Mouse (Mus musculus): ENCODE results near the gene Pde8a. TPM values are rescaled to one million over a fixed set of nuclear protein-coding genes. Genes with fewer than 3 reads are reported as not detected.
A peak's percentile ranks its signal among the peaks of the same experiment; 100 is the strongest.

Gene Pde8a
- 1.8 and 3.3 TPM in 2 replicates for polyA plus RNA-seq (2014; fragmentation: Nextera tagmentation; extraction: Ambion mirVana)

DNA sequence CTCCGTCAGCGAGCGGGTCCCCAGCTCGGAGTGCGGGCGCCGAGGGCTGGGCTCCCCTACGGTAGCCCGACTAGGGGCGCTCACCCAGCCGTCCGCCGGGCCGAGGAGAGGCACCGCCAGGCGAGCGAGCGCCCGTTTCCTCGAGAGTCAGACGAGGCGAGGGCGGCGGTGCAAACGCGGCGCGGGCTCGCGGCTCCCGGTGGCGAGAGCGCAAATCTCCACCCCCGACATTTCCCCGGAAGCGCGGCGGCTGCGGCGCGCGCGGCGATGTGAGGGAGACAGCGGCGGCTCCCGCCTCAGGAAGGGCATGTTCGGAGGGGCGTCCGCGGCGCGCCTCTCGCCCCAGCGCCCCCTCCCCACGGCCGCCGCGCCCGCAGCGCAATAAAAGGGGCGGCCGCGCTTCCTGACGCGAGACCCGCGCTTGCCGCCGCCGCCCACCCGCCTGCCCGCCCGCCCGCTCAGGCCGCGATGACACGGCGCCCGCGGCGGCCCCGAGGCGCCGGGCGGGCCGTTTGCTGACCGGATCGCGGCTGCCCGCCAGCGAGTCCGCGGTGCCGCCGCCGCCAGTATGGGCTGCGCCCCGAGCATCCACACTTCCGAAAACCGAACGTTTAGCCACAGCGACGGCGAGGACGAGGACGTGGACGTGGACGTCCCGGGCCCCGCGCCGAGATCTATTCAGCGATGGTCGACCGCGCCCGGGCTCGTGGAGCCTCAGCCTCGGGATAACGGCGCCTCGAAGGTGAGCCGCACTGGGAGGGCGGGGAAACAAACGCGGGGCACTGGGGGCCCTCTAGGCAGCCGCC is at the start of gene Pde8a:
Gene Pde8a, plus strand, starts transcription at position 250 of the 806 bp plus-strand sequence.
- Histone ChIP-seq H3K4me3 (ENCODE audit: low read depth, low read length) (peak within 1 kb of the TSS; percentile 40), H3K27me3 (ENCODE audit: control insufficient read depth, insufficient read depth, low read length) (peaks cover 36% of the 10 kb centered on the region), H3K4me1 (ENCODE audit: control insufficient read depth, insufficient read depth, low read length) (no peaks in the 10 kb centered on the region), H3K27ac (ENCODE audit: low read depth, low read length) (no peak within 1 kb of the TSS), H3K4me2 (ENCODE audit: low read depth, low read length) (peak within 1 kb of the TSS; percentile 53), H3K9me3 (ENCODE audit: control insufficient read depth, low read length) (no peaks in the 10 kb centered on the region), H3K36me3 (ENCODE audit: control insufficient read depth, insufficient read depth, low read length) (no peaks in the 10 kb centered on the region), H3K9ac (replicated peaks; ENCODE audit: low read depth, low read length) (peak within 1 kb of the TSS; percentile 46)
- peak; percentile 19; the same call in 1 of the 2 replicates for ATAC-seq (ENCODE audit: low read depth)
- WGBS = 1% methylated on average over 101 of the region's 128 CpGs

DNA sequence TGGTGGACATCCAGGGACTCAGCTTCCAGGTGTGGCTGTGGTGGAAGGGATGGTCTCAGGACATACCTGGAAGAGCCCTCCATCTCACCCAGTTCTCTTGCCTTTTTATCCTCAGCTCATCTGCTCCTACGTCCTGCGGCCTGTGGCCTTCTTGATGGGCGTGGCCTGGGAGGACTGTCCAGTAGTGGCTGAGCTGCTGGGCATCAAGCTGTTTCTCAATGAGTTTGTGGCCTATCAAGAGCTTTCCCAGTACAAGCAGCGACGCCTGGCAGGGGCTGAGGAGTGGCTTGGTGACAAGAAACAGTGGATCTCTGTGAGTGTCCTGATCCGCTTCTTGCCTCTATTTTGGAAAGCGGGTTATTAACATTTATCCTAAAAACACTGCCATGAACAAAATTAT is 49.0 kb upstream of the Pde8a start:
- Histone ChIP-seq H3K27ac (ENCODE audit: low read depth, low read length) (no peak overlapping the region), H3K9me3 (ENCODE audit: control insufficient read depth, low read length) (no peaks in the 10 kb centered on the region), H3K27me3 (ENCODE audit: control insufficient read depth, insufficient read depth, low read length) (no peaks in the 10 kb centered on the region), H3K36me3 (ENCODE audit: control insufficient read depth, insufficient read depth, low read length) (no peaks in the 10 kb centered on the region), H3K4me3 (ENCODE audit: low read depth, low read length) (no peak overlapping the region), H3K4me1 (ENCODE audit: control insufficient read depth, insufficient read depth, low read length) (no peaks in the 10 kb centered on the region), H3K4me2 (ENCODE audit: low read depth, low read length) (no peak overlapping the region), H3K9ac (replicated peaks; ENCODE audit: low read depth, low read length) (no peak overlapping the region)
- WGBS = 62% methylated on average over 7 of the region's 7 CpGs
- ATAC-seq (ENCODE audit: low read depth) = no peak

DNA sequence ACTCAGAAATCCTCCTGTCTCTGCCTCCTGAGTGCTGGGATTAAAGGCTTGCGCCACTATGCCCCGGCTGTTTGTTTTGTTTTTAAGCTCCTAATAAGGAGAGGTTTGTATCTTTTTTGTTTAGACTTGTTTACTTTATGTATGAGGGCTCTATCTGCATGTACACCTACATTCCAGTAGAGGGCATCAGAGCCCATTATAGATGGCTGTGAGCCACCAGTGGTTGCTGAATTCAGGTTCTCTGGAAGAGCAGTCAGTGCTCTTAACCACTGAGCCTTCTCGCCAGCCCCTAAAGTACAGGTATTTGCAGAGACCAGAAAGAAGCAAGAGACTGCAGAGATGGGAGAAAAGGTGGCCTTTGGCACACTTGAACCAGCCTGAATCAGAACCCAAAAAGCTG is 46.3 kb upstream of the Pde8a start:
- Histone ChIP-seq H3K4me1 (ENCODE audit: control insufficient read depth, insufficient read depth, low read length) (no peaks in the 10 kb centered on the region), H3K27me3 (ENCODE audit: control insufficient read depth, insufficient read depth, low read length) (no peaks in the 10 kb centered on the region), H3K9ac (replicated peaks; ENCODE audit: low read depth, low read length) (no peak overlapping the region), H3K9me3 (ENCODE audit: control insufficient read depth, low read length) (no peaks in the 10 kb centered on the region), H3K4me3 (ENCODE audit: low read depth, low read length) (no peak overlapping the region), H3K4me2 (ENCODE audit: low read depth, low read length) (no peak overlapping the region), H3K27ac (ENCODE audit: low read depth, low read length) (no peak overlapping the region), H3K36me3 (ENCODE audit: control insufficient read depth, insufficient read depth, low read length) (no peaks in the 10 kb centered on the region)
- peak; percentile 46; the same call in 1 of the 2 replicates for ATAC-seq (ENCODE audit: low read depth)
- WGBS = 53% methylated on average over 3 of the region's 3 CpGs

DNA sequence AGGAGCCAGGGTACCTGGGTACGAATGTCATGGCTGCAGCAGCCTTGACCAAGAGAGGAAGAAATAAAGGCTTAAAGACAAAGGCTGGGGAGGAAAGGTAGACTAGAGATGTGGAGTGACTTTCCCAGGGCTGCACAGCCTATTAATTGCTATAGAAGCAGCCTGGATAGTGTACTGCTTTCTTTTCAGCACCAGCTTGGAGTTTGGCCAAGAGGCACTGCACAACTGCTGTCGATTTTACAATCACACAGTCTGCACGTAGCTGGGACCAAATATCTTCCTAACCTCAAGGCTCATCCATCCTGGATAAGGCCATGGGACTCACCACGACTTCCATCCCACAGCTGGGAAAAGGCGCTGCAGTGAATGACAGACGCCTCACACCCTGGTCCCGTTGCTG is 44.0 kb upstream of the Pde8a start:
- WGBS = 82% methylated on average over 7 of the region's 7 CpGs
- Histone ChIP-seq H3K9ac (replicated peaks; ENCODE audit: low read depth, low read length) (no peak overlapping the region), H3K27me3 (ENCODE audit: control insufficient read depth, insufficient read depth, low read length) (no peaks in the 10 kb centered on the region), H3K4me2 (ENCODE audit: low read depth, low read length) (no peak overlapping the region), H3K4me3 (ENCODE audit: low read depth, low read length) (no peak overlapping the region), H3K9me3 (ENCODE audit: control insufficient read depth, low read length) (0 out of 2 replicates have a peak, but pooled peaks cover 3% of the 10 kb centered on the region), H3K27ac (ENCODE audit: low read depth, low read length) (no peak overlapping the region), H3K4me1 (ENCODE audit: control insufficient read depth, insufficient read depth, low read length) (no peaks in the 10 kb centered on the region), H3K36me3 (ENCODE audit: control insufficient read depth, insufficient read depth, low read length) (no peaks in the 10 kb centered on the region)
- ATAC-seq (ENCODE audit: low read depth) = no peak

DNA sequence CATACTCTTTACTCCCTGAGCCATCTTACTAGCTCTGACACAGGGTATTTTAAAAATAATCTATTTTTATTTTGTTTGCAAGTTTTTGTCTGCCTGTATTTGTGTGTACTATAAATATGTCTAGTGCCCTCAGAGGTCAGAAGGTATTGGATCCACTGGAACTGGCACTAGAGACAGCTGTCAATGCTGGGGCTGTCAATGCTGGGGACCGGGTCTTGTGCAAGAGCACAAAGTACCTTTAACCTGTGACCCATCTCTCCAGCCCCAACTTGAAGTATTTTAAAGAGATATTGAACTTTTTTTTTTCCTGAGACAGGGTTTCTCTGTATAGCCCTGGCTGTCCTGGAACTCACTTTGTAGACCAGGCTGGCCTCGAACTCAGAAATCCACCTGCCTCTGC is 39.5 kb upstream of the Pde8a start:
- no peak overlapping the region for H3K4me3 ChIP-seq (ENCODE audit: low read depth, low read length)

DNA sequence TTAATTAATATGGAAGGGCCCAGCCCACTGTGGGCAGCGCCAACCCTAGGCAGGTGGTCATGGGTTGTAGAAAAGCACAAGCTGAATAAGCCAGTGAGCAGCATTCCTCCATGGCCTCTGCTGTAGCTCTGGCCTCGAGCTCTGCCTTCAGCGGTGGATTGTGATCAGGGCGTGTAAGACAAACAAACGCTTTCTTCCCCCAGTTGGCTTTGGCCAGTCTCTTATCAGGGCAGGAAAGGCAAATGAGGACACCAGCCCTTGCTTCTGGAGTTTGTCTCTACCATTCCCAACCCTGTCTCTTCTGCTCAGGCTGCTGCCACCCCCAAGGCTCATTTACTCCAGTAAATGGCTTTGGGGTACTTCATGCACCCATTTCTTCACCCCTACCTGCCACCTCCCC is 38.7 kb upstream of the Pde8a start:
- H3K27ac ChIP-seq (ENCODE audit: low read depth, low read length) = no peak overlapping the region
- H3K9me3 ChIP-seq (ENCODE audit: control insufficient read depth, low read length) = 0 out of 2 replicates have a peak, but pooled peaks cover 3% of the 10 kb centered on the region
- H3K36me3 ChIP-seq (ENCODE audit: control insufficient read depth, insufficient read depth, low read length) = no peaks in the 10 kb centered on the region
- H3K4me2 ChIP-seq (ENCODE audit: low read depth, low read length) = no peak overlapping the region
- no peaks in the 10 kb centered on the region for H3K27me3 ChIP-seq (ENCODE audit: control insufficient read depth, insufficient read depth, low read length)
- no peak overlapping the region for H3K9ac ChIP-seq (replicated peaks; ENCODE audit: low read depth, low read length)
- H3K4me3 ChIP-seq (ENCODE audit: low read depth, low read length) = no peak overlapping the region
- H3K4me1 ChIP-seq (ENCODE audit: control insufficient read depth, insufficient read depth, low read length) = no peaks in the 10 kb centered on the region
- no peak for ATAC-seq (ENCODE audit: low read depth)
- WGBS = 88% methylated on average over 5 of the region's 5 CpGs

More for the DNA sequence above, 39.5 kb upstream of the Pde8a start:
- Histone ChIP-seq H3K36me3 (ENCODE audit: control insufficient read depth, insufficient read depth, low read length) (no peaks in the 10 kb centered on the region), H3K4me1 (ENCODE audit: control insufficient read depth, insufficient read depth, low read length) (no peaks in the 10 kb centered on the region), H3K4me2 (ENCODE audit: low read depth, low read length) (no peak overlapping the region), H3K27ac (ENCODE audit: low read depth, low read length) (no peak overlapping the region), H3K27me3 (ENCODE audit: control insufficient read depth, insufficient read depth, low read length) (no peaks in the 10 kb centered on the region), H3K9ac (replicated peaks; ENCODE audit: low read depth, low read length) (no peak overlapping the region), H3K9me3 (ENCODE audit: control insufficient read depth, low read length) (0 out of 2 replicates have a peak, but pooled peaks cover 3% of the 10 kb centered on the region)
- WGBS = 100% methylated on average over 2 of the region's 2 CpGs
- no peak for ATAC-seq (ENCODE audit: low read depth)

DNA sequence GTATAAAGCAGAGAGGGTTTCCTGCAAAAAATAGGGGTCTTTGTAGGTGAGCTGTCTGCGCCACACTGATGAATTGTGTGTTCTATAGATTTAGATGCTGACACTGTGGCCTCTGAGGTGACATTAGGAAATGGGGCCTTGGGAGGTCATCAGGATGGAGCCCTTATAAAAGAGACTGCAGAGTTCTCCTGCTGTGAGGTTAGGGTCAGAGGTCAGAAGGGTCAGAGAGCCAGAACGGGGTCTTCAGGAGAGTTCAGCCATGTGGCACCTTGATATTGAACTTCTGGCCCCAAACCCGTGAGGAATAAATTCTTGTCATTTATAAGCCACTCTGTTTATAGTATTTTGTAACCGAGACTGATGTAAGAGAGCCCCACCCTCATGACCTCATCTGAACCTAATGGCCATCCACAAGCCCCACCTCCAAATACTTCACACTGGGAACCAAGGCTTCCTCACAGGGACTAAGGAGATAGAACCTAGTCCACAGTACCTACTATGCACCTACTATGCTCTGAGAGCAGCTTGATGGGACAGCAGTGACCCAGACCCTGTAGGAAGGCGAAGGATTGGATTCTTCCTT is 37.1 kb upstream of the Pde8a start:
- 0 out of 2 replicates have a peak, but pooled peaks cover 3% of the 10 kb centered on the region for H3K9me3 ChIP-seq (ENCODE audit: control insufficient read depth, low read length)
- H3K4me1 ChIP-seq (ENCODE audit: control insufficient read depth, insufficient read depth, low read length) = no peaks in the 10 kb centered on the region
- no peak overlapping the region for H3K4me2 ChIP-seq (ENCODE audit: low read depth, low read length)
- ATAC-seq (ENCODE audit: low read depth) = no peak
- H3K27ac ChIP-seq (ENCODE audit: low read depth, low read length) = no peak overlapping the region
- H3K27me3 ChIP-seq (ENCODE audit: control insufficient read depth, insufficient read depth, low read length) = no peaks in the 10 kb centered on the region
- 51% methylated on average over 5 of the region's 5 CpGs for WGBS
- H3K9ac ChIP-seq (replicated peaks; ENCODE audit: low read depth, low read length) = no peak overlapping the region
- H3K36me3 ChIP-seq (ENCODE audit: control insufficient read depth, insufficient read depth, low read length) = no peaks in the 10 kb centered on the region
- no peak overlapping the region for H3K4me3 ChIP-seq (ENCODE audit: low read depth, low read length)

DNA sequence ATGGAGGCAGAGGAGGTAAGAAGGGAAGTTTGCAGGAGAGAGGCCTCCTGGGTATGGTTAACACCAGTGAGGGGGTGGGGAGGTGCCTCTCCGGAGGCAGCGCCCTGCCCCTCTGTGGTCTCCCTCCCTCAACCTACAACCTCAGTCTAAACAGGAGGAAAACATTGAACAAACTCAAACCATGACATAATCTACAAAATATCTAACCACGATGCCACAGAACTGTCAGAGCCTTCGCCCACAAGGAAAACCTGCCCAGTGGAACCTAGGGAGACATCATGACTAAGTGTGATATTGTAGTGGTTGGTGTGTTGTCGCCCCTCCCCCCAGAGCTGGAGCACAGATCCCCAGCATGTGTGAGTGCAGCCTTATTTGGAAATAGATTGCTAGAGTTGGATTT is 33.9 kb upstream of the Pde8a start:
- H3K9ac ChIP-seq (replicated peaks; ENCODE audit: low read depth, low read length) = no peak overlapping the region
- ATAC-seq (ENCODE audit: low read depth) = no peak
- 74% methylated on average over 5 of the region's 5 CpGs for WGBS

DNA sequence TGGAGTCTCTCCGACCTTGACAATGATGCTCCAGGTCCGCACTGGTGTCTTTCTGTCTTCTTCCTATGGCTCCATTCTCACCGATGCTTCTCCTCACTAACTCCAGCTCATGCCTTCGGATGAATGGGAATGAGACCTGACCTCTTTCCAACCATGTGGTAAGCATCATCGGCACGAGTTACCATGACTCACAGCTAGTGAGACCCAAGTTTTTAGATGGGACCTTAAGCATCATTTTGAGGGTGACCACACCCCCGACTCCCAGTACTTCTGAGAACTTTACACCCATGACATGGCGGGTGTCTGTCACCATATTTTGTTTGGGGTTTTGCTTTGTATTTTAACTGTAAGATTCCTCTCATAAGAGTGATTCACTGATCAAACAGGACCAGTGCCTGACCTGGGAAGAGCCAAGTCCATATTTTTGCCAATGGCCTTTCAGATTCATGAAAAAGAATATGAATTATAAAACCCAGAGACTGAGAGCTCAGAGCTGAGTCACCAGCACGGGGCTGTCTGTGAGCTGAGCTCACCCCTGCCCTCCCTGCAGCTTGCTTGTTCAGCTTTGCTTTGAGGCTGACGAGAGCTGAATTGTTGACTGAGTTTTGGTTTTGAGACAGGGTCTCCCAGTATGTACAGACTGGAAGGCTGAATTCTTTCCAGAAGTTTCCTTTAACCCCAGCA is 30.8 kb upstream of the Pde8a start:
- H3K4me2 ChIP-seq (ENCODE audit: low read depth, low read length) = no peak overlapping the region
- 87% methylated on average over 10 of the region's 10 CpGs for WGBS
- H3K9ac ChIP-seq (replicated peaks; ENCODE audit: low read depth, low read length) = no peak overlapping the region
- H3K4me1 ChIP-seq (ENCODE audit: control insufficient read depth, insufficient read depth, low read length) = no peaks in the 10 kb centered on the region
- H3K36me3 ChIP-seq (ENCODE audit: control insufficient read depth, insufficient read depth, low read length) = no peaks in the 10 kb centered on the region
- H3K27me3 ChIP-seq (ENCODE audit: control insufficient read depth, insufficient read depth, low read length) = no peaks in the 10 kb centered on the region
- H3K4me3 ChIP-seq (ENCODE audit: low read depth, low read length) = no peak overlapping the region
- ATAC-seq (ENCODE audit: low read depth) = no peak
- H3K9me3 ChIP-seq (ENCODE audit: control insufficient read depth, low read length) = no peaks in the 10 kb centered on the region
- H3K27ac ChIP-seq (ENCODE audit: low read depth, low read length) = no peak overlapping the region

More for the DNA sequence above, 33.9 kb upstream of the Pde8a start:
- no peaks in the 10 kb centered on the region for H3K36me3 ChIP-seq (ENCODE audit: control insufficient read depth, insufficient read depth, low read length)
- H3K4me3 ChIP-seq (ENCODE audit: low read depth, low read length) = no peak overlapping the region
- H3K4me2 ChIP-seq (ENCODE audit: low read depth, low read length) = no peak overlapping the region
- no peaks in the 10 kb centered on the region for H3K4me1 ChIP-seq (ENCODE audit: control insufficient read depth, insufficient read depth, low read length)
- H3K9me3 ChIP-seq (ENCODE audit: control insufficient read depth, low read length) = no peaks in the 10 kb centered on the region
- H3K27me3 ChIP-seq (ENCODE audit: control insufficient read depth, insufficient read depth, low read length) = no peaks in the 10 kb centered on the region
- no peak overlapping the region for H3K27ac ChIP-seq (ENCODE audit: low read depth, low read length)
